Mouse (Mus musculus): ENCODE measurements around the gene Padi6. TPM values are rescaled to one million over a fixed set of nuclear protein-coding genes. Genes with fewer than 3 reads are reported as not detected.

Padi6 gene
- polyA plus RNA-seq, 1 experiment from 2014 or later: not detected

- Histone ChIP-seq H3K4me2 (ENCODE audit: low read depth, low read length) (no peak overlapping the region), H3K27ac (ENCODE audit: low read length) (no peak overlapping the region), H3K9me3 (replicated peaks; ENCODE audit: control insufficient read depth, low read length) (no peaks in the 10 kb centered on the region), H3K9ac (ENCODE audit: low read depth, low read length) (no peak overlapping the region), H3K27me3 (ENCODE audit: control insufficient read depth, insufficient read depth, low read depth, low read length) (no peaks in the 10 kb centered on the region), H3K36me3 (ENCODE audit: control insufficient read depth, insufficient read depth) (no peaks in the 10 kb centered on the region), H3K4me1 (ENCODE audit: control insufficient read depth, low read depth, low read length) (peaks cover 2% of the 10 kb centered on the region), H3K4me3 (ENCODE audit: low read depth, low read length) (no peak overlapping the region)
- 35% methylated on average over 3 of the region's 3 CpGs for WGBS (ENCODE audit: insufficient replicate concordance)
- ATAC-seq (ENCODE audit: low read depth): no peak
Measured at GRCm38 (mm10) chr4:140765936-140766335, 23.5 kb upstream of the Padi6 start.

GRCm38 (mm10) chr4:140763158-140763557 lies 20.7 kb upstream of the Padi6 start:
- 15% methylated on average over 9 of the region's 9 CpGs for WGBS (ENCODE audit: insufficient replicate concordance)
- Histone ChIP-seq H3K27ac (ENCODE audit: low read length) (no peak overlapping the region), H3K9ac (ENCODE audit: low read depth, low read length) (no peak overlapping the region), H3K4me3 (ENCODE audit: low read depth, low read length) (no peak overlapping the region), H3K36me3 (ENCODE audit: control insufficient read depth, insufficient read depth) (no peaks in the 10 kb centered on the region), H3K27me3 (ENCODE audit: control insufficient read depth, insufficient read depth, low read depth, low read length) (no peaks in the 10 kb centered on the region), H3K4me2 (ENCODE audit: low read depth, low read length) (no peak overlapping the region), H3K4me1 (ENCODE audit: control insufficient read depth, low read depth, low read length) (no peaks in the 10 kb centered on the region), H3K9me3 (replicated peaks; ENCODE audit: control insufficient read depth, low read length) (no peaks in the 10 kb centered on the region)
- no peak for ATAC-seq (ENCODE audit: low read depth)

GRCm38 (mm10) chr4:140761601-140762000 lies 19.2 kb upstream of the Padi6 start:
- 68% methylated on average over 7 of the region's 7 CpGs for WGBS (ENCODE audit: insufficient replicate concordance)
- no peak overlapping the region for H3K27ac ChIP-seq (ENCODE audit: low read length)
- H3K36me3 ChIP-seq (ENCODE audit: control insufficient read depth, insufficient read depth): no peaks in the 10 kb centered on the region
- H3K4me3 ChIP-seq (ENCODE audit: low read depth, low read length): no peak overlapping the region
- H3K9ac ChIP-seq (ENCODE audit: low read depth, low read length): no peak overlapping the region
- no peaks in the 10 kb centered on the region for H3K9me3 ChIP-seq (replicated peaks; ENCODE audit: control insufficient read depth, low read length)
- H3K4me1 ChIP-seq (ENCODE audit: control insufficient read depth, low read depth, low read length): no peaks in the 10 kb centered on the region
- H3K4me2 ChIP-seq (ENCODE audit: low read depth, low read length): no peak overlapping the region
- no peaks in the 10 kb centered on the region for H3K27me3 ChIP-seq (ENCODE audit: control insufficient read depth, insufficient read depth, low read depth, low read length)
- no peak for ATAC-seq (ENCODE audit: low read depth)

- Histone ChIP-seq H3K27ac (ENCODE audit: low read length) (no peak overlapping the region), H3K4me1 (ENCODE audit: control insufficient read depth, low read depth, low read length) (no peaks in the 10 kb centered on the region), H3K9me3 (replicated peaks; ENCODE audit: control insufficient read depth, low read length) (no peaks in the 10 kb centered on the region), H3K27me3 (ENCODE audit: control insufficient read depth, insufficient read depth, low read depth, low read length) (no peaks in the 10 kb centered on the region), H3K9ac (ENCODE audit: low read depth, low read length) (no peak overlapping the region), H3K4me2 (ENCODE audit: low read depth, low read length) (no peak overlapping the region), H3K4me3 (ENCODE audit: low read depth, low read length) (no peak overlapping the region), H3K36me3 (ENCODE audit: control insufficient read depth, insufficient read depth) (no peaks in the 10 kb centered on the region)
- no peak for ATAC-seq (ENCODE audit: low read depth)
- 52% methylated on average over 3 of the region's 3 CpGs for WGBS (ENCODE audit: insufficient replicate concordance)
Measured at GRCm38 (mm10) chr4:140755811-140756210, 13.4 kb upstream of the Padi6 start.

- Histone ChIP-seq H3K4me3 (ENCODE audit: low read depth, low read length) (no peak overlapping the region), H3K27me3 (ENCODE audit: control insufficient read depth, insufficient read depth, low read depth, low read length) (no peaks in the 10 kb centered on the region), H3K27ac (ENCODE audit: low read length) (no peak overlapping the region), H3K9me3 (replicated peaks; ENCODE audit: control insufficient read depth, low read length) (no peaks in the 10 kb centered on the region), H3K36me3 (ENCODE audit: control insufficient read depth, insufficient read depth) (no peaks in the 10 kb centered on the region), H3K9ac (ENCODE audit: low read depth, low read length) (no peak overlapping the region), H3K4me2 (ENCODE audit: low read depth, low read length) (no peak overlapping the region), H3K4me1 (ENCODE audit: control insufficient read depth, low read depth, low read length) (no peaks in the 10 kb centered on the region)
- ATAC-seq (ENCODE audit: low read depth): no peak
- WGBS (ENCODE audit: insufficient replicate concordance): 46% methylated on average over 7 of the region's 7 CpGs
Measured at GRCm38 (mm10) chr4:140753366-140753765, 10.9 kb upstream of the Padi6 start.

- H3K27me3 ChIP-seq (ENCODE audit: control insufficient read depth, insufficient read depth, low read depth, low read length): no peaks in the 10 kb centered on the region
- no peaks in the 10 kb centered on the region for H3K36me3 ChIP-seq (ENCODE audit: control insufficient read depth, insufficient read depth)
- H3K9ac ChIP-seq (ENCODE audit: low read depth, low read length): no peak overlapping the region
- peak overlapping the region; percentile 37 for H3K4me2 ChIP-seq (ENCODE audit: low read depth, low read length)
- H3K4me3 ChIP-seq (ENCODE audit: low read depth, low read length): 0 out of 2 replicates have a peak overlapping the region, but pooled peaks have one; percentile 1
- H3K27ac ChIP-seq (ENCODE audit: low read length): no peak overlapping the region
- H3K4me1 ChIP-seq (ENCODE audit: control insufficient read depth, low read depth, low read length): no peaks in the 10 kb centered on the region
- WGBS (ENCODE audit: insufficient replicate concordance): 9% methylated on average over 19 of the region's 19 CpGs
- 0 out of 2 replicates have a peak, but pooled peaks have one; percentile 45 for ATAC-seq (ENCODE audit: low read depth)
- H3K9me3 ChIP-seq (replicated peaks; ENCODE audit: control insufficient read depth, low read length): no peaks in the 10 kb centered on the region
Measured at GRCm38 (mm10) chr4:140750328-140750727, 7.9 kb upstream of the Padi6 start.

GRCm38 (mm10) chr4:140747978-140748377 lies 5.5 kb upstream of the Padi6 start:
- H3K27ac ChIP-seq (ENCODE audit: low read length): no peak overlapping the region
- H3K27me3 ChIP-seq (ENCODE audit: control insufficient read depth, insufficient read depth, low read depth, low read length): no peaks in the 10 kb centered on the region
- H3K4me3 ChIP-seq (ENCODE audit: low read depth, low read length): no peak overlapping the region
- H3K4me2 ChIP-seq (ENCODE audit: low read depth, low read length): no peak overlapping the region
- H3K9ac ChIP-seq (ENCODE audit: low read depth, low read length): no peak overlapping the region
- no peaks in the 10 kb centered on the region for H3K9me3 ChIP-seq (replicated peaks; ENCODE audit: control insufficient read depth, low read length)
- H3K36me3 ChIP-seq (ENCODE audit: control insufficient read depth, insufficient read depth): no peaks in the 10 kb centered on the region
- ATAC-seq (ENCODE audit: low read depth): no peak
- no peaks in the 10 kb centered on the region for H3K4me1 ChIP-seq (ENCODE audit: control insufficient read depth, low read depth, low read length)
- WGBS (ENCODE audit: insufficient replicate concordance): 37% methylated on average over 12 of the region's 12 CpGs

- H3K4me2 ChIP-seq (ENCODE audit: low read depth, low read length): no peak overlapping the region
- H3K4me3 ChIP-seq (ENCODE audit: low read depth, low read length): no peak overlapping the region
- no peak overlapping the region for H3K27ac ChIP-seq (ENCODE audit: low read length)
- H3K9ac ChIP-seq (ENCODE audit: low read depth, low read length): no peak overlapping the region
- H3K9me3 ChIP-seq (replicated peaks; ENCODE audit: control insufficient read depth, low read length): no peaks in the 10 kb centered on the region
- WGBS (ENCODE audit: insufficient replicate concordance): 8% methylated on average over 3 of the region's 3 CpGs
- ATAC-seq (ENCODE audit: low read depth): no peak
- no peaks in the 10 kb centered on the region for H3K36me3 ChIP-seq (ENCODE audit: control insufficient read depth, insufficient read depth)
- H3K27me3 ChIP-seq (ENCODE audit: control insufficient read depth, insufficient read depth, low read depth, low read length): no peaks in the 10 kb centered on the region
- H3K4me1 ChIP-seq (ENCODE audit: control insufficient read depth, low read depth, low read length): no peaks in the 10 kb centered on the region
Measured at GRCm38 (mm10) chr4:140744654-140745053, 2.2 kb upstream of the Padi6 start.

GRCm38 (mm10) chr4:140743086-140743485 lies 643 bp upstream of the Padi6 start:
- Histone ChIP-seq H3K27me3 (ENCODE audit: control insufficient read depth, insufficient read depth, low read depth, low read length) (no peaks in the 10 kb centered on the region), H3K4me1 (ENCODE audit: control insufficient read depth, low read depth, low read length) (no peaks in the 10 kb centered on the region), H3K36me3 (ENCODE audit: control insufficient read depth, insufficient read depth) (no peaks in the 10 kb centered on the region), H3K9ac (ENCODE audit: low read depth, low read length) (no peak overlapping the region), H3K4me3 (ENCODE audit: low read depth, low read length) (no peak overlapping the region), H3K9me3 (replicated peaks; ENCODE audit: control insufficient read depth, low read length) (no peaks in the 10 kb centered on the region), H3K4me2 (ENCODE audit: low read depth, low read length) (no peak overlapping the region), H3K27ac (ENCODE audit: low read length) (no peak overlapping the region)
- WGBS (ENCODE audit: insufficient replicate concordance): 41% methylated on average over 4 of the region's 4 CpGs
- no peak for ATAC-seq (ENCODE audit: low read depth)

Data from liver, embryonic 16.5 days (tissue).